8 mouse cellular contexts compared by ENCODE assay signal in the genomic region with DNA sequence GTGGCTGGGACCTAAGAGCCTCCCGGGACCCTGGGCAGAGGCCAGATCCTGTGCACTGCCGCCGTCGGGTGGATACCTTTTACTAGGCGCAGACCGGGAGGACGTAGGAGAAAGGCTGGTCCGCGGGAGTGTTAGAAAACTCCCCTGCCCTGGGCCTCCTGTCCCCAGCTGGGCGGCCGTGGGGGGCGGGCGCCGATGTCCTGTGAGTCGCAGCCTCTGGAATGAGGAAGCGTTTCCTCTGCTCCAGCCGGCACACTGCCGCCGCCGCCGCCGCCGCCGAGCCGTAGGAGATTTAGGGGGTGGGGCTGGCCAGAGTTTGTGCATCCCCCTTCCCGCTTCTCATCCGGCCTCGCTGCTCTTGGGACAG. TPM values are rescaled to one million over a fixed set of nuclear protein-coding genes. Genes with fewer than 3 reads are reported as not detected.
DNase-seq lines count a peak whose midpoint lies in the region; ATAC-seq and TF ChIP-seq lines count a peak whose summit lies in the region.

No protein-coding gene starts in this region.

- H3K27ac ChIP-seq in heart, postnatal 0 days (ENCODE audit: low read depth): peak overlapping the region; percentile 97

- no peak for TF ChIP-seq EP300 in heart, postnatal 0 days (IDR thresholded peaks at IDR 0.05; ENCODE audit: low read depth)

- DNase-seq in CD4-positive, CD25-positive, alpha-beta regulatory T cell, adult 2 months (ENCODE audit: low read depth, low spot score): peak; percentile 49
- peak; percentile 80 for DNase-seq in adipocyte (ENCODE audit: low spot score)
- DNase-seq in fibroblast of lung, adult 2 months (ENCODE audit: low read depth): peak; percentile 19
- peak; percentile 89 for DNase-seq in heart, postnatal 0 days (ENCODE audit: low spot score)
- DNase-seq in kidney, postnatal 14 days: peak; percentile 91
- DNase-seq in lung, postnatal 36 days: peak; percentile 90
- DNase-seq in right cerebral cortex, postnatal 4 days: peak; percentile 56
- DNase-seq in frontal cortex, adult 2 months (ENCODE audit: extremely low spot score in 1 of 2, low spot score in 1 of 2): no peak

- no peaks in the 10 kb centered on the region for H3K27me3 ChIP-seq in heart, postnatal 0 days (ENCODE audit: control insufficient read depth, insufficient read depth, low read length)

- ATAC-seq in heart, postnatal 0 days (ENCODE audit: insufficient read depth, low read depth): peak; percentile 90

- H3K9ac ChIP-seq in heart, postnatal 0 days (replicated peaks; ENCODE audit: low read depth, low read length): peak overlapping the region; percentile 77

- under 1% methylated on average over 28 of the region's 28 CpGs for WGBS in heart, postnatal 0 days

- H3K4me2 ChIP-seq in heart, postnatal 0 days (ENCODE audit: low read depth, low read length): peak overlapping the region; percentile 77

- H3K4me1 ChIP-seq in heart, postnatal 0 days (ENCODE audit: control insufficient read depth, insufficient read depth): peaks cover 22% of the 10 kb centered on the region; the same call in 1 of the 2 replicates

- H3K9me3 ChIP-seq in heart, postnatal 0 days (replicated peaks; ENCODE audit: control insufficient read depth, low read length): no peaks in the 10 kb centered on the region

- peaks cover 26% of the 10 kb centered on the region for H3K36me3 ChIP-seq in heart, postnatal 0 days (replicated peaks; ENCODE audit: control insufficient read depth, insufficient read depth, low read length)

- TF ChIP-seq CTCF in heart, postnatal 0 days (IDR thresholded peaks at IDR 0.05; ENCODE audit: low read depth): peak; percentile 2; the same call in 1 of the 2 replicates

- peak overlapping the region; percentile 77 for H3K4me3 ChIP-seq in heart, postnatal 0 days (ENCODE audit: low read depth, low read length)

RNA-seq across cellular contexts. Expression of gene Tax1bp3, which starts 0.6 kb away (rescaled TPM):
- total RNA-seq in heart, postnatal 0 days (2014; rRNA removed; ENCODE audit: low replicate concordance): 103 and 144 TPM in 2 replicates
- polyA plus RNA-seq in heart, postnatal 0 days (2015; fragmentation: Nextera tagmentation; extraction: Ambion mirVana): 217 and 224 TPM in 2 replicates
- polyA plus RNA-seq in frontal cortex, adult 2 months (2012; rRNA removed): 23.9 and 24.6 TPM in 2 replicates

RNA-seq across cellular contexts. Expression of gene Emc6, which starts 0.7 kb away (rescaled TPM):
- 122 and 178 TPM in 2 replicates for total RNA-seq in heart, postnatal 0 days (2014; rRNA removed; ENCODE audit: low replicate concordance)
- polyA plus RNA-seq in heart, postnatal 0 days (2015; fragmentation: Nextera tagmentation; extraction: Ambion mirVana): 123 and 132 TPM in 2 replicates
- 63.0 and 66.5 TPM in 2 replicates for polyA plus RNA-seq in frontal cortex, adult 2 months (2012; rRNA removed)

RNA-seq across cellular contexts. Expression of gene P2rx5, which starts 17.3 kb away (rescaled TPM):
- 2.0 and 4.3 TPM in 2 replicates for total RNA-seq in heart, postnatal 0 days (2014; rRNA removed; ENCODE audit: low replicate concordance)
- 1.6 and 1.7 TPM in 2 replicates for polyA plus RNA-seq in heart, postnatal 0 days (2015; fragmentation: Nextera tagmentation; extraction: Ambion mirVana)
- polyA plus RNA-seq in frontal cortex, adult 2 months (2012; rRNA removed): 0.26 and 0.74 TPM in 2 replicates

RNA-seq across cellular contexts. Expression of gene Ctns, which starts 21.4 kb away (rescaled TPM):
- 17.0 and 17.3 TPM in 2 replicates for total RNA-seq in heart, postnatal 0 days (2014; rRNA removed; ENCODE audit: low replicate concordance)
- polyA plus RNA-seq in heart, postnatal 0 days (2015; fragmentation: Nextera tagmentation; extraction: Ambion mirVana): 10.3 and 10.7 TPM in 2 replicates
- polyA plus RNA-seq in frontal cortex, adult 2 months (2012; rRNA removed): 25.9 and 26.0 TPM in 2 replicates

RNA-seq across cellular contexts. Expression of gene Shpk, which starts 21.8 kb away (rescaled TPM):
- total RNA-seq in heart, postnatal 0 days (2014; rRNA removed; ENCODE audit: low replicate concordance): 0.08 and 1.9 TPM in 2 replicates
- 0.77 and 0.95 TPM in 2 replicates for polyA plus RNA-seq in heart, postnatal 0 days (2015; fragmentation: Nextera tagmentation; extraction: Ambion mirVana)
- polyA plus RNA-seq in frontal cortex, adult 2 months (2012; rRNA removed): 5.0 and 5.4 TPM in 2 replicates

Comparison
In these comparisons a context has a peak if more than half of its experiments do, and no peak if none do; other contexts are left out.
1. DNase-seq: peak in CD4-positive, CD25-positive, alpha-beta regulatory T cell, adult 2 months (single experiment), adipocyte (single experiment), fibroblast of lung, adult 2 months (single experiment), heart, postnatal 0 days (single experiment), kidney, postnatal 14 days (single experiment), lung, postnatal 36 days (single experiment) and right cerebral cortex, postnatal 4 days (single experiment); none in frontal cortex, adult 2 months (0 of 2).